Mouse (Mus musculus): Measurements from ENCODE around the gene Gm3239. TPM values are rescaled to one million over a fixed set of nuclear protein-coding genes. Genes with fewer than 3 reads are reported as not detected.

Gene Gm3239
- not detected for total RNA-seq (2023)

DNA sequence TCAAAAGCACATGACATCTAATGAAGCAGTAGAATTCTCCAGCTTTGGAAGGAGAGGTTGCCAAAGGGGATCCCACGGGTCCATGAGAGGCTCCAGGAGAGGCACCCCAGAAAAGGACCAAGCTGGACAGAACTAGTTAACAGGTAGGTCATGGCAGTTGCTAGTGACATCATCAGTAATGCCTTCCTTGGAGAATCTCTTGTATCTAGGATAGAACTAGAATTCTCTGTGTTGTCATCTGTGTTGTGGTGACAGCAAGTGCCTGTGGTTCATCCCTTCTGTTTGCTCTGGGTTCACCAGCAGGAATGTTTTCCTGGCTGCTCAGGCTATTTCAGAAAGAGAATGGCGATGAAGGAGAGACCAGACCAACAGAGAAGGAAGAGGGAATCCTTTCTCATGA is at the start of gene Gm3239:
TSS of gene Gm3239 (plus strand) at position 301 of the 400 bp plus-strand sequence.

DNA sequence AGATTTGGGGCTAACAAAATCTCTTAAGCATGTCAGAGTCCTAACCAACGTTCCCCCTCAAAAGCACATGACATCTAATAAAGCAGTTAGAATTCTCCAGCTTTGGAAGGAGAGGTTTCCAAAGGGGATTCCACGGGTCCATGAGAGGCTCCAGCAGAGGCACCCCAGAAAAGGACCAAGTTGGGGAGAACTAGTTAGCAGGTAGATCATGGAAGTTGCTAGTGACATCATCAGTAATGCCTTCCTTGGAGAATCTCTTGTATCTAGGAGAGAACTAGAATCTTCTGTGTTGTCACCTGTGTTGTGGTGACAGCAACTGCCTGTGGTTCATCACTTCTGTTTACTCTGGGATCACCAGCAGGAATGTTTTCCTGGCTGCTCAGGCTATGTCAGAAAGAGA is 31.9 kb upstream of the Gm3239 start, which contains the start of gene Gm8159:
TSS of gene Gm8159 (plus strand) at position 301 of the 400 bp plus-strand sequence.

DNA sequence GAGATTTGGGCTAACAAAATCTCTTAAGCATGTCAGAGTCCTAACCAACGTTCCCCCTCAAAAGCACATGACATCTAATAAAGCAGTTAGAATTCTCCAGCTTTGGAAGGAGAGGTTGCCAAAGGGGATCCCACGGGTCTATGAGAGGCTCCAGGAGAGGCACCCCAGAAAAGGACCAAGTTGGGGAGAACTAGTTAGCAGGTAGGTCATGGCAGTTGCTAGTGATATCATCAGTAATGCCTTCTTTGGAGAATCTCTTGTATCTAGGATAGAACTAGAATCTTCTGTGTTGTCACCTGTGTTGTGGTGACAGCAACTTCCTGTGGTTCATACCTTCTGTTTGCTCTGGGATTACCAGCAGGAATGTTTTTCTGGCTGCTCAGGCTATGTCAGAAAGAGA is 44.9 kb downstream of the Gm3239 start, which contains the start of gene Gm7876:
TSS of gene Gm7876 (plus strand) at position 301 of the 400 bp plus-strand sequence.

Other genes starting within 250 kb of the Gm3239 start
- not detected for gene Gm3164, start 248.7 kb upstream of the Gm3239 start, total RNA-seq (2023)
- 1.8 TPM for gene Gm3173, start 233.2 kb upstream of the Gm3239 start, total RNA-seq (2023)
- gene Gm3182, start 182.4 kb upstream of the Gm3239 start, total RNA-seq (2023) = not detected
- not detected for gene Gm3047, start 108.8 kb upstream of the Gm3239 start, total RNA-seq (2023)
- not detected for gene Gm8159, start 31.8 kb upstream of the Gm3239 start, total RNA-seq (2023)
- gene Gm7876, start 45.0 kb downstream of the Gm3239 start, total RNA-seq (2023) = not detected
- not detected for gene Gm3252, start 62.6 kb downstream of the Gm3239 start, total RNA-seq (2023)
- gene Gm9602, start 112.1 kb downstream of the Gm3239 start, total RNA-seq (2023) = not detected
- not detected for gene Gm3269, start 173.9 kb downstream of the Gm3239 start, total RNA-seq (2023)
- gene Gm3264, start 191.4 kb downstream of the Gm3239 start, total RNA-seq (2023) = not detected
- gene Gm3278, start 228.2 kb downstream of the Gm3239 start, total RNA-seq (2023) = not detected

Data from CD4-positive naive resting alpha-beta T cell, adult 57 days (primary cell).